Mouse (Mus musculus) heart, postnatal 0 days (tissue): ENCODE results near the gene Sdk2. TPM values are rescaled to one million over a fixed set of nuclear protein-coding genes. Genes with fewer than 3 reads are reported as not detected.

Experiments
- ATAC-seq: fragments of 200-750 bp; cut with Nextera tagmentation; 2 replicates; pipeline ENCODE4 v1.8.0; 2017; ENCODE audit warnings: low read depth, moderate number of reproducible peaks, moderate library complexity; ENCODE audit not compliant: insufficient read depth
- DNase-seq: peaks from one replicate; pipeline ENCODE4 v3.0.0-alpha.2; 2016; ENCODE audit warnings: low spot score
- H3K27ac ChIP-seq: fragments of 300-500 bp; sonication (generic); 2 replicates; pipeline ENCODE4 v1.5.1; 2014; ENCODE audit warnings: low read depth, mild to moderate bottlenecking
- H3K27me3 ChIP-seq: fragments of 300-500 bp; sonication (generic); 2 replicates; pipeline ENCODE4 v1.6.1; 2014; ENCODE audit warnings: low read length, mixed read lengths; ENCODE audit not compliant: control insufficient read depth, insufficient read depth
- H3K36me3 ChIP-seq: fragments of 300-500 bp; sonication (generic); replicated peaks from 2 replicates; pipeline ENCODE4 v1.6.1; 2014; ENCODE audit warnings: low read length, mixed read lengths; ENCODE audit not compliant: control insufficient read depth, insufficient read depth
- H3K4me1 ChIP-seq: fragments of 300-500 bp; sonication (generic); 2 replicates; pipeline ENCODE4 v1.6.1; 2014; ENCODE audit warnings: antibody characterized with exemption; ENCODE audit not compliant: control insufficient read depth, insufficient read depth
- H3K4me2 ChIP-seq: fragments of 300-500 bp; sonication (generic); 2 replicates; pipeline ENCODE4 v1.6.1; 2014; ENCODE audit warnings: low read depth, mild to moderate bottlenecking, low read length, moderate library complexity
- H3K4me3 ChIP-seq: fragments of 300-500 bp; sonication (generic); 2 replicates; pipeline ENCODE4 v1.5.1; 2014; ENCODE audit warnings: low read depth, low read length
- H3K9ac ChIP-seq: fragments of 300-500 bp; sonication (generic); replicated peaks from 2 replicates; pipeline ENCODE4 v1.6.1; 2014; ENCODE audit warnings: low read depth, low read length, mixed read lengths
- H3K9me3 ChIP-seq: fragments of 300-500 bp; sonication (generic); replicated peaks from 2 replicates; pipeline ENCODE4 v1.6.1; 2016; ENCODE audit warnings: low read length; ENCODE audit not compliant: control insufficient read depth
- CTCF ChIP-seq: IDR thresholded peaks from 2 replicates; pipeline ENCODE4 v1.5.1; 2016; ENCODE audit warnings: antibody characterized with exemption, control low read depth, low read depth
- EP300 ChIP-seq: IDR thresholded peaks from 2 replicates; pipeline ENCODE4 v1.6.1; 2016; ENCODE audit warnings: antibody characterized with exemption, low read depth
- WGBS: fragments of 180-500 bp; shearing (Covaris S2); extraction: QIAGEN DNeasy Blood & Tissue Kit; methylation state at CpG from one replicate; pipeline ENCODE4 v1.1.7; 2014; 5-methylcytosine and 5-hydroxymethylcytosine counted together
- polyA plus RNA-seq: library from polyadenylated mRNA; unstranded; fragments of >200 nt; fragmentation: Nextera tagmentation; extraction: Ambion mirVana; gene quantifications from 2 replicates; pipeline ENCODE4 v1.2.1, GENCODE M21; 2015
- total RNA-seq: library from RNA; depleted of rRNA; stranded (reverse); fragments of >200 nt; gene quantifications from 2 replicates; pipeline ENCODE4 v1.2.3, GENCODE M21; 2014; ENCODE audit warnings: low replicate concordance

Sdk2 gene
- total and polyA plus RNA-seq, 2 experiments from 2014 or later = 0.27 to 1.9 TPM

DNA sequence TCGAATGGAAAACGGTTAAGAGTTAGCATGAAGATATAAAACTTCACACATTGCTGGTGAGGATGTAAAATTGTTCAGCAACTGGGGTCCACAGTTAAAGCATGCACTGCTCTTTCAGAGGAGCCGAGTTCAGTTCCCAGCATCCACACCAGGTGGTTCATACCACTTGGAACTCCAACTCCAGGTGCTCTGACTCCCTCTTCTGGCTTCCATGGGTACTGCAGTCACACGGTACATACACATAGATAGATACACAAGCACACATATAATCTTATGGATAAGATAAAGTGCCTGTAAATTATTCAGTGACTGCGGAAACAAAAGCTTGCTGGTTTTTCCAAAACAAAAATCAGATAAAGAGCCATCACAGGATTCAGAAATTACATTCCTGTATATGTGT is 19.9 kb downstream of the Sdk2 start:
- 95% methylated on average over 5 of the region's 5 CpGs for WGBS
- H3K27ac ChIP-seq = no peak overlapping the region
- peaks cover 3% of the 10 kb centered on the region; the same call in 1 of the 2 replicates for H3K9me3 ChIP-seq
- DNase-seq = no peak
- no peaks in the 10 kb centered on the region for H3K27me3 ChIP-seq
- no peak overlapping the region for H3K4me2 ChIP-seq
- no peak overlapping the region for H3K4me3 ChIP-seq
- no peak for ATAC-seq
- H3K9ac ChIP-seq = no peak overlapping the region
- H3K4me1 ChIP-seq = no peaks in the 10 kb centered on the region
- TF ChIP-seq CTCF = no peak
- TF ChIP-seq EP300 = no peak
- H3K36me3 ChIP-seq = no peaks in the 10 kb centered on the region

DNA sequence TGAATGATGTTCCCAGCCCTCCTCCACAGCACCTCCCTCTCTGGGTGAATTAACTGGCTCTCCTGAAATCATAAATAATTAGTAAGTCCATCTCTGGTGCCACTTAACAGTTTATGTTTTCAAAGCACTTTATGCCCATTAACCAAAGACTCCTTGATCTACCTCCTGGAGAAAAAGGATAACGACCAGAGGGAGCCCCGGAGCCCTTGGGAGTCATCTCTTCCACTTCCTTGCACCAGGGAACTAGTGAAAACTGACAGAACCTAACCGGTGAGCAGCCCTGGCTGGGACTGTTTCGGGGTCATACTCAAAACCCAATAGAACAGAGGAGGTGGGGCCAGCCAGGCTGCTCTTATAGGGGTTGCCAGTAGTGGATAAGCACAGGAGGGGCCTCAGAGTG is 22.5 kb downstream of the Sdk2 start:
- no peaks in the 10 kb centered on the region for H3K36me3 ChIP-seq
- ATAC-seq = no peak
- H3K4me3 ChIP-seq = no peak overlapping the region
- H3K27me3 ChIP-seq = no peaks in the 10 kb centered on the region
- no peak overlapping the region for H3K9ac ChIP-seq
- H3K27ac ChIP-seq = no peak overlapping the region
- WGBS = 75% methylated on average over 4 of the region's 4 CpGs
- TF ChIP-seq CTCF = no peak
- TF ChIP-seq EP300 = no peak
- H3K4me1 ChIP-seq = peaks cover 11% of the 10 kb centered on the region
- H3K4me2 ChIP-seq = no peak overlapping the region
- DNase-seq = no peak
- peaks cover 3% of the 10 kb centered on the region; the same call in 1 of the 2 replicates for H3K9me3 ChIP-seq

DNA sequence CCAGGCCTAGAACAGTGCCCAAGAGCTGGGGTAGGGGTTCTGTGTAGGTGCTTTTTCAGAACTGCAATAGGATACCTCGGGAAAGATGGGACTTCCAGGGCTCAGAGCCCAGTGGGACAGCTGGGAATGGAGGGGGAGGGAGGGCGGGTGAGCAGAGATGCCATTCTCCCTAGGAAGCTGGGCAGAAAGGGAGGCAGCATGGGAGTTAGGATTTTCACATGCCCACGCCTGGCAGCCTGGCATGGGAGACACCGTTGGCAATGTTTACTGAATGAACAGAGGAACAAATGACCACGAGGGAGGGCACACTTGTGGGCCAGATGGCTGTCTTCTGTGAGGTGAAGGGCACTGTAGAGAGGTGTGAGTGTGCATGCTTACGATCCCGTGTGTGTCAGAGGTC is 23.3 kb downstream of the Sdk2 start:
- ATAC-seq (no peak), DNase-seq (no peak)
- no peak overlapping the region for H3K9ac ChIP-seq
- H3K36me3 ChIP-seq = no peaks in the 10 kb centered on the region
- 68% methylated on average over 7 of the region's 7 CpGs for WGBS
- H3K27ac ChIP-seq = no peak overlapping the region
- H3K4me2 ChIP-seq = no peak overlapping the region
- H3K4me3 ChIP-seq = no peak overlapping the region
- peaks cover 11% of the 10 kb centered on the region for H3K4me1 ChIP-seq
- no peaks in the 10 kb centered on the region for H3K27me3 ChIP-seq
- peaks cover 3% of the 10 kb centered on the region; the same call in 1 of the 2 replicates for H3K9me3 ChIP-seq
- TF ChIP-seq CTCF = no peak
- TF ChIP-seq EP300 = no peak

DNA sequence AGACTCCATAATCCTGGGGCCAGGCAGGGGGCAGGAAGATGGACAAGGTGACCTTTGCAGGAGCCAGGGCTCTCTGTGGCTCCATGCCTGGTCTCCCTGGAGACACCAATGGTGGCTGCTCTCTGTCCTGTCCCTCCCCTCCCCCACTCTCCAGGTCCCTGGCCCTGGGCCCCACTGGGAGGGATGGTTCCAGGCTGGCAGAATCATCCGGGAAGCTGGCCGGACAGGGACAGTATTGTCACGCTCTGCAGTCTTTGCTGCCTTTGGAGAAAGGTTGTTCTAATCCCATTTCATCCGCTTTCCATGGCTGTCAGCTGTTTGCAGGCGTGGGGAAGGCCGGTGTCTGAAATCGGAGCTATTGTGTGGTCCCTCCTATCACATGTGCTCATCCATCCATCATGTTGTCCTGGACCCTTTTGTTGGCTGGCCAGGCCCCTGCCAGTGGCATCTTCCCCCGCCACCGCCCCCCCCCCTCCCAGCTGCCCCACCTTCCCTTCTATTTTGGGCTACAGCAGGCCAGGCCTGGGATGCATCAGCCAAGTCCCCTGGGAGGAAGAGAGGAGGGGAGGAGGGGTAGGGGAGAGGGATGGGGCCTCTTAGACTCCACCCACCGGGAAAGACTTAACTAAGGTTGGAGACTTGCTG is 26.3 kb downstream of the Sdk2 start:
- H3K9me3 ChIP-seq = no peaks in the 10 kb centered on the region
- ATAC-seq = peak; percentile 83
- peak overlapping the region; percentile 38; the same call in 1 of the 2 replicates for H3K27ac ChIP-seq
- no peaks in the 10 kb centered on the region for H3K27me3 ChIP-seq
- WGBS = 14% methylated on average over 9 of the region's 10 CpGs
- H3K4me1 ChIP-seq = peaks cover 16% of the 10 kb centered on the region
- TF ChIP-seq EP300 = no peak
- TF ChIP-seq CTCF = no peak
- no peak overlapping the region for H3K4me2 ChIP-seq
- H3K4me3 ChIP-seq = no peak overlapping the region
- DNase-seq = peak; percentile 43
- H3K9ac ChIP-seq = no peak overlapping the region
- H3K36me3 ChIP-seq = no peaks in the 10 kb centered on the region

DNA sequence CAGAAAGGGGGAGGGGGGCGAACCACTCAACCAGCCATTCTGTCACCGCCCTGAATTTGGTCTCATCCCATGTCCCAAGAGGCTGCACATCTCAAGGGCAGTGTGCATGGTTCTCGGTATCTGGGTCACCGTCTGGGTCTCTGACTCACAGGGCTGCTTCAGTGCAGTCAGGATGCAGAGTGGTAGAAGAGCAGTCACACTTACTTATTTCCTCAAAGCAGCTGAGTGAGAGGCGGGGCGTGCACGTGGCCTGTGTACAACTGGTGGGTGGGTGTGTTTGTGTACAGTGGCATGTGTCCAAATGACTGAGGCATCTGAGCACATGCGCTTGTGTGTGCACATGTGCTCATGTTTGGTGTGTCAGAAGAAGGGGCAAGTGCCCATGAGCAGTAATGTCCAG is 28.8 kb downstream of the Sdk2 start:
- Histone ChIP-seq H3K4me3 (no peak overlapping the region), H3K4me1 (peaks cover 16% of the 10 kb centered on the region), H3K9me3 (no peaks in the 10 kb centered on the region), H3K4me2 (no peak overlapping the region), H3K27ac (no peak overlapping the region), H3K9ac (no peak overlapping the region), H3K27me3 (no peaks in the 10 kb centered on the region), H3K36me3 (no peaks in the 10 kb centered on the region)
- DNase-seq (no peak), ATAC-seq (no peak)
- TF ChIP-seq EP300 = no peak
- no peak for TF ChIP-seq CTCF
- WGBS = 57% methylated on average over 8 of the region's 8 CpGs

DNA sequence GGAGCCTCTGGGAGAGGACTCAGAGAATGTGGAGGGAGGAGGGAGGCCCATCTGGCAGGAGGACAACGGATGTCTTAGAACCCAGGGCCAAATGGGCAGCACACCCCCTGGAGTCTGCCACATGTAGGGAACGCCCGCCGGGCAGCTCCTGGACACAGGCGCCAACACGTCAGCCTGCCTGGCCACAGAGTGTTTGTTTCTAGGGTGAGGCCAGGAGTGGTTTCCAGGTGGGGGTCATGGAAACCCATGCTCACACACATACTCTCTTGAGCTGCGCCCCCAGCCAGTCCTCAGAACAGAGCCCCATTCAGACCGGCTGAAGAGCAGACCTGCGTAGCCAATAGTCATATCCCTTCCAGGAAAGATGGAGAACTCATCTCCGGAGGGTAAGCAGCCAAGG is 35.4 kb downstream of the Sdk2 start:
- H3K9ac ChIP-seq = no peak overlapping the region
- WGBS = 83% methylated on average over 10 of the region's 10 CpGs
- no peak overlapping the region for H3K27ac ChIP-seq
- no peak overlapping the region for H3K4me2 ChIP-seq
- no peaks in the 10 kb centered on the region for H3K4me1 ChIP-seq
- H3K27me3 ChIP-seq = no peaks in the 10 kb centered on the region
- ATAC-seq = no peak
- H3K4me3 ChIP-seq = no peak overlapping the region
- no peaks in the 10 kb centered on the region for H3K36me3 ChIP-seq
- TF ChIP-seq EP300 (no peak), CTCF (no peak)
- no peaks in the 10 kb centered on the region for H3K9me3 ChIP-seq
- DNase-seq = no peak
